29 mouse cellular contexts compared by ENCODE assay signal in genomic region chr4:71259897-71260296, GRCm38 (mm10).
A peak's percentile ranks its signal among the peaks of the same experiment; 100 is the strongest.
DNase-seq lines count a peak whose midpoint lies in the region; ATAC-seq and TF ChIP-seq lines count a peak whose summit lies in the region.
"Had no signal": no experiment of that assay in that cellular context is flagged by ENCODE, and none has a peak within 500 bp of the region (broad histone marks: within the 10 kb centered on the region; RNA-seq: fewer than 3 reads in every experiment).

No protein-coding gene starts in this region.

- H3K27ac ChIP-seq in embryonic facial prominence, embryonic 14.5 days (replicated peaks; ENCODE audit: low read depth, low read length) = no peak overlapping the region
- no peak overlapping the region for H3K27ac ChIP-seq in embryonic facial prominence, embryonic 10.5 days (replicated peaks)
- H3K27ac ChIP-seq in thymus, adult 2 months (ENCODE audit: control insufficient read depth, insufficient read depth, low read length) = no peak overlapping the region
- H3K27ac ChIP-seq: embryonic facial prominence, embryonic 12.5 days; gastrocnemius, adult 2 months; heart, adult 2 months; heart, embryonic 10.5 days; heart, embryonic 13.5 days; hindbrain, embryonic 14.5 days; hindbrain, postnatal 0 days had no signal

- H3K27me3 ChIP-seq in embryonic facial prominence, embryonic 14.5 days (replicated peaks; ENCODE audit: control insufficient read depth, insufficient read depth, low read length) = no peaks in the 10 kb centered on the region
- H3K27me3 ChIP-seq in embryonic facial prominence, embryonic 10.5 days (replicated peaks; ENCODE audit: low read depth, poor library complexity, severe bottlenecking) = no peaks in the 10 kb centered on the region
- H3K27me3 ChIP-seq in myocyte (ENCODE audit: control insufficient read depth, insufficient read depth, insufficient read length) = no peaks in the 10 kb centered on the region
- no peaks in the 10 kb centered on the region for H3K27me3 ChIP-seq in thymus, adult 2 months (ENCODE audit: control insufficient read depth, insufficient read depth, low read length)
- H3K27me3 ChIP-seq: embryonic facial prominence, embryonic 12.5 days; heart, embryonic 13.5 days had no signal

- no peak for TF ChIP-seq POLR2A in myocyte (IDR thresholded peaks at IDR 0.05; ENCODE audit: insufficient read length, low read depth)
- no peak for TF ChIP-seq POLR2A in thymus, adult 2 months (IDR thresholded peaks at IDR 0.05; ENCODE audit: control insufficient read depth, extremely low read depth, insufficient read depth, low read length, poor library complexity)

- no peaks in the 10 kb centered on the region for H3K9me3 ChIP-seq in embryonic facial prominence, embryonic 14.5 days (ENCODE audit: control insufficient read depth, low read length)
- H3K9me3 ChIP-seq in embryonic facial prominence, embryonic 10.5 days = no peaks in the 10 kb centered on the region
- H3K9me3 ChIP-seq: embryonic facial prominence, embryonic 12.5 days; heart, embryonic 10.5 days; heart, embryonic 13.5 days had no signal

- H3K4me1 ChIP-seq in embryonic facial prominence, embryonic 14.5 days (ENCODE audit: control insufficient read depth, insufficient read depth, low read length) = no peaks in the 10 kb centered on the region
- H3K4me1 ChIP-seq in embryonic facial prominence, embryonic 10.5 days = no peaks in the 10 kb centered on the region
- no peaks in the 10 kb centered on the region for H3K4me1 ChIP-seq in thymus, adult 2 months (replicated peaks; ENCODE audit: control insufficient read depth, insufficient read depth, low read length)
- H3K4me1 ChIP-seq: embryonic facial prominence, embryonic 12.5 days; heart, embryonic 10.5 days; heart, embryonic 13.5 days had no signal

- H3K4me2 ChIP-seq in embryonic facial prominence, embryonic 14.5 days (ENCODE audit: low read depth, low read length) = no peak overlapping the region
- no peak overlapping the region for H3K4me2 ChIP-seq in myocyte (ENCODE audit: low read depth)
- H3K4me2 ChIP-seq: embryonic facial prominence, embryonic 12.5 days; heart, embryonic 13.5 days; hindbrain, embryonic 14.5 days had no signal

- no peak overlapping the region for H3ac ChIP-seq in myocyte (ENCODE audit: control insufficient read depth, insufficient read length)

- no peaks in the 10 kb centered on the region for H3K36me3 ChIP-seq in embryonic facial prominence, embryonic 14.5 days (ENCODE audit: control insufficient read depth, insufficient read depth, low read length)
- no peaks in the 10 kb centered on the region for H3K36me3 ChIP-seq in embryonic facial prominence, embryonic 10.5 days (replicated peaks)
- no peaks in the 10 kb centered on the region for H3K36me3 ChIP-seq in myocyte (ENCODE audit: control insufficient read depth, insufficient read depth)
- H3K36me3 ChIP-seq in thymus, adult 2 months (ENCODE audit: control insufficient read depth, insufficient read depth, low read length) = no peaks in the 10 kb centered on the region
- H3K36me3 ChIP-seq: embryonic facial prominence, embryonic 12.5 days; heart, embryonic 10.5 days; heart, embryonic 13.5 days had no signal

- no peaks in the 10 kb centered on the region for H3K79me2 ChIP-seq in myocyte (ENCODE audit: control insufficient read depth, insufficient read depth)

- ATAC-seq in embryonic facial prominence, embryonic 14.5 days (ENCODE audit: low read depth) = no peak
- ATAC-seq: forebrain, embryonic 14.5 days; forebrain, postnatal 0 days; hindbrain, postnatal 0 days; inflammation-experienced regulatory T-cells, adult 6 months; intestine, postnatal 0 days had no signal

- peak; percentile 32 for DNase-seq in embryonic facial prominence, embryonic 14.5 days (ENCODE audit: low spot score)
- DNase-seq in embryonic facial prominence, embryonic 10.5 days (ENCODE audit: low spot score) = no peak
- DNase-seq in NIH3T3 (ENCODE audit: low read depth) = peak; percentile 18
- DNase-seq in fibroblast of lung, adult 2 months (ENCODE audit: low read depth) = peak; percentile 14
- DNase-seq in thymus, adult 2 months = no peak
- no peak for DNase-seq in lung, postnatal 25 days (ENCODE audit: low spot score)
- no peak for DNase-seq in right cerebral cortex, postnatal 14 days
- DNase-seq: adrenal gland, adult 2 months; adrenal gland, postnatal 14 days; cerebellum, adult 11-12 months; cerebellum, adult 8-10 months; cerebellum, postnatal 10 days; cerebellum, postnatal 36 days; forebrain, postnatal 0 days; gastrocnemius, adult 2 months; gastrocnemius, postnatal 14 days; heart, adult 2 months; heart, postnatal 14 days; heart, postnatal 4 days had no signal

- no peak overlapping the region for H3K9ac ChIP-seq in embryonic facial prominence, embryonic 14.5 days (ENCODE audit: low read depth, low read length)
- H3K9ac ChIP-seq: embryonic facial prominence, embryonic 12.5 days; forebrain, postnatal 0 days; heart, embryonic 13.5 days; hindbrain, embryonic 14.5 days had no signal

- no peak for TF ChIP-seq CTCF in thymus, adult 2 months (IDR thresholded peaks at IDR 0.05; ENCODE audit: borderline replicate concordance, control insufficient read depth, extremely low read depth, insufficient read depth, low read length, poor library complexity)

- WGBS in embryonic facial prominence, embryonic 14.5 days = 57% methylated on average over 2 of the region's 2 CpGs
- 90% methylated on average over 2 of the region's 2 CpGs for WGBS in embryonic facial prominence, embryonic 10.5 days
- WGBS in thymus, adult 2 months = 11% methylated on average over 2 of the region's 2 CpGs

- no peak overlapping the region for H3K4me3 ChIP-seq in embryonic facial prominence, embryonic 14.5 days (ENCODE audit: low read depth, low read length)
- no peak overlapping the region for H3K4me3 ChIP-seq in embryonic facial prominence, embryonic 10.5 days
- H3K4me3 ChIP-seq in myocyte = no peak overlapping the region
- no peak overlapping the region for H3K4me3 ChIP-seq in thymus, adult 2 months (ENCODE audit: control insufficient read depth, insufficient read depth, low read length)
- H3K4me3 ChIP-seq: embryonic facial prominence, embryonic 12.5 days; erythroblast, embryonic 14.5 days; gastrocnemius, adult 2 months; heart, adult 2 months; heart, embryonic 10.5 days; heart, embryonic 13.5 days had no signal

TF ChIP-seq in myocyte, 11 proteins besides CTCF, POLR2A, EP300 and RAD21:
- TF ChIP-seq USF1 (IDR thresholded peaks at IDR 0.05; ENCODE audit: low read depth) = no peak
- TF ChIP-seq POLR2AphosphoS2 (IDR thresholded peaks at IDR 0.05; ENCODE audit: insufficient read length, low read depth) = no peak
- no peak for TF ChIP-seq TCF3 (IDR thresholded peaks at IDR 0.05; ENCODE audit: insufficient read length, low read depth)
- TF ChIP-seq E2F4 (IDR thresholded peaks at IDR 0.05; ENCODE audit: insufficient read depth) = no peak
- TF ChIP-seq SRF (IDR thresholded peaks at IDR 0.05; ENCODE audit: control insufficient read depth, insufficient read length, low read depth) = no peak
- no peak for TF ChIP-seq MYOD1 (IDR thresholded peaks at IDR 0.05; ENCODE audit: control insufficient read depth in 1 of 3, insufficient read length in 2 of 3, low read depth in 2 of 3)
- TF ChIP-seq CEBPB (IDR thresholded peaks at IDR 0.05; ENCODE audit: insufficient read depth, poor library complexity, severe bottlenecking) = peak; percentile 81
- no peak for TF ChIP-seq TCF12 (IDR thresholded peaks at IDR 0.05; ENCODE audit: insufficient read depth, poor library complexity, severe bottlenecking)

Comparison
In these comparisons a context has a peak if more than half of its experiments do, and no peak if none do; other contexts are left out.
1. DNase-seq: peak in embryonic facial prominence, embryonic 14.5 days (single experiment), NIH3T3 (single experiment) and fibroblast of lung, adult 2 months (single experiment); none in embryonic facial prominence, embryonic 10.5 days (single experiment), thymus, adult 2 months (single experiment), lung, postnatal 25 days (single experiment) and right cerebral cortex, postnatal 14 days (single experiment).